Mouse (Mus musculus) neural tube, embryonic 11.5 days (tissue): ENCODE data around the gene Adam17. TPM values are rescaled to one million over a fixed set of nuclear protein-coding genes. Genes with fewer than 3 reads are reported as not detected.

Experiments
- ATAC-seq: fragments of 200-750 bp; cut with Nextera tagmentation; 2 replicates; pipeline ENCODE4 v1.8.0; 2017; ENCODE audit warnings: moderate number of reproducible peaks, mild to moderate bottlenecking, moderate TSS enrichment, moderate library complexity; ENCODE audit not compliant: insufficient read depth, low FRiP score, low TSS enrichment
- DNase-seq: peaks from one replicate; pipeline ENCODE4 v3.0.0-alpha.2; 2015; ENCODE audit warnings: low spot score
- H3K27ac ChIP-seq: fragments of 300-500 bp; sonication (generic); 2 replicates; pipeline ENCODE4 v1.5.1; 2014; ENCODE audit warnings: low read depth, mild to moderate bottlenecking, low read length
- H3K27me3 ChIP-seq: fragments of 300-500 bp; sonication (generic); 2 replicates; pipeline ENCODE4 v1.6.1; 2014; ENCODE audit warnings: mild to moderate bottlenecking, low read length, mixed read lengths; ENCODE audit not compliant: control insufficient read depth, insufficient read depth
- H3K36me3 ChIP-seq: fragments of 300-500 bp; sonication (generic); 2 replicates; pipeline ENCODE4 v1.6.1; 2014; ENCODE audit warnings: mild to moderate bottlenecking, low read length, moderate library complexity, mixed read lengths; ENCODE audit not compliant: control insufficient read depth, insufficient read depth
- H3K4me1 ChIP-seq: fragments of 300-500 bp; sonication (generic); 2 replicates; pipeline ENCODE4 v1.6.1; 2014; ENCODE audit warnings: low read length, mixed read lengths; ENCODE audit not compliant: control insufficient read depth, insufficient read depth
- H3K4me2 ChIP-seq: fragments of 300-500 bp; sonication (generic); 2 replicates; pipeline ENCODE4 v1.6.1; 2014; ENCODE audit warnings: low read depth, mild to moderate bottlenecking, moderate library complexity
- H3K4me3 ChIP-seq: fragments of 300-500 bp; sonication (generic); 2 replicates; pipeline ENCODE4 v1.5.1; 2014; ENCODE audit warnings: low read depth, low read length
- H3K9ac ChIP-seq: fragments of 300-500 bp; sonication (generic); 2 replicates; pipeline ENCODE4 v1.6.1; 2014; ENCODE audit warnings: mild to moderate bottlenecking, low read length
- H3K9me3 ChIP-seq: fragments of 300-500 bp; sonication (generic); 2 replicates; pipeline ENCODE4 v1.6.1; 2016; ENCODE audit warnings: low read length; ENCODE audit not compliant: control insufficient read depth
- WGBS: fragments of 180-500 bp; shearing (Covaris S2); extraction: QIAGEN DNeasy Blood & Tissue Kit; methylation state at CpG from one replicate; pipeline ENCODE4 v1.1.7; 2014; 5-methylcytosine and 5-hydroxymethylcytosine counted together
- polyA plus RNA-seq: library from polyadenylated mRNA; unstranded; fragments of >200 nt; fragmentation: Nextera tagmentation; extraction: Ambion mirVana; gene quantifications from 2 replicates; pipeline ENCODE4 v1.2.1, GENCODE M21; 2014

The Adam17 gene
- polyA plus RNA-seq, 1 experiment from 2014 or later: 37.0 TPM

GRCm38 (mm10) chr12:21324101-21324500 lies 49.3 kb downstream of the Adam17 start:
- 55% methylated on average over 5 of the region's 5 CpGs for WGBS
- H3K36me3 ChIP-seq: peaks cover 4% of the 10 kb centered on the region
- H3K27ac ChIP-seq: no peak overlapping the region
- H3K27me3 ChIP-seq: no peaks in the 10 kb centered on the region
- no peak overlapping the region for H3K9ac ChIP-seq
- no peak overlapping the region for H3K4me2 ChIP-seq
- DNase-seq (no peak), ATAC-seq (no peak)
- H3K9me3 ChIP-seq: no peaks in the 10 kb centered on the region
- H3K4me3 ChIP-seq: no peak overlapping the region
- H3K4me1 ChIP-seq: no peaks in the 10 kb centered on the region

- H3K4me3 ChIP-seq: no peak overlapping the region
- H3K4me1 ChIP-seq: no peaks in the 10 kb centered on the region
- no peaks in the 10 kb centered on the region for H3K27me3 ChIP-seq
- no peak for DNase-seq
- 91% methylated on average over 9 of the region's 9 CpGs for WGBS
- peaks cover 4% of the 10 kb centered on the region for H3K36me3 ChIP-seq
- H3K9me3 ChIP-seq: no peaks in the 10 kb centered on the region
- no peak for ATAC-seq
- no peak overlapping the region for H3K27ac ChIP-seq
- no peak overlapping the region for H3K9ac ChIP-seq
- H3K4me2 ChIP-seq: no peak overlapping the region
These were observed 50.6 kb downstream of the Adam17 start for GRCm38 (mm10) chr12:21322856-21323255.

GRCm38 (mm10) chr12:21322296-21322695 lies 51.1 kb downstream of the Adam17 start:
- ATAC-seq (no peak), DNase-seq (no peak)
- 89% methylated on average over 4 of the region's 4 CpGs for WGBS
- Histone ChIP-seq H3K27ac (no peak overlapping the region), H3K4me3 (no peak overlapping the region), H3K4me1 (no peaks in the 10 kb centered on the region), H3K36me3 (peaks cover 4% of the 10 kb centered on the region), H3K9me3 (no peaks in the 10 kb centered on the region), H3K9ac (no peak overlapping the region), H3K4me2 (no peak overlapping the region), H3K27me3 (no peaks in the 10 kb centered on the region)

- ATAC-seq: no peak
- no peak overlapping the region for H3K9ac ChIP-seq
- no peaks in the 10 kb centered on the region for H3K9me3 ChIP-seq
- no peak for DNase-seq
- H3K4me3 ChIP-seq: no peak overlapping the region
- H3K4me1 ChIP-seq: 0 out of 2 replicates have a peak, but pooled peaks cover 4% of the 10 kb centered on the region
- WGBS: 87% methylated on average over 9 of the region's 9 CpGs
- no peaks in the 10 kb centered on the region; the same call in 1 of the 2 replicates for H3K36me3 ChIP-seq
- H3K27ac ChIP-seq: no peak overlapping the region
- no peaks in the 10 kb centered on the region for H3K27me3 ChIP-seq
- no peak overlapping the region for H3K4me2 ChIP-seq
These were observed 52.3 kb downstream of the Adam17 start for GRCm38 (mm10) chr12:21321170-21321569.

- H3K9ac ChIP-seq: no peak overlapping the region
- H3K36me3 ChIP-seq: no peaks in the 10 kb centered on the region; the same call in 1 of the 2 replicates
- H3K4me2 ChIP-seq: no peak overlapping the region
- H3K4me3 ChIP-seq: no peak overlapping the region
- H3K27ac ChIP-seq: no peak overlapping the region
- no peak for DNase-seq
- H3K4me1 ChIP-seq: 0 out of 2 replicates have a peak, but pooled peaks cover 4% of the 10 kb centered on the region
- no peaks in the 10 kb centered on the region for H3K9me3 ChIP-seq
- no peaks in the 10 kb centered on the region for H3K27me3 ChIP-seq
- 92% methylated on average over 4 of the region's 4 CpGs for WGBS
- ATAC-seq: no peak
These were observed 53.1 kb downstream of the Adam17 start for GRCm38 (mm10) chr12:21320317-21320716.

- Histone ChIP-seq H3K27ac (no peak overlapping the region), H3K36me3 (peaks cover 2% of the 10 kb centered on the region; the same call in 1 of the 2 replicates), H3K4me1 (0 out of 2 replicates have a peak, but pooled peaks cover 4% of the 10 kb centered on the region), H3K27me3 (no peaks in the 10 kb centered on the region), H3K4me2 (no peak overlapping the region), H3K9ac (no peak overlapping the region), H3K4me3 (no peak overlapping the region), H3K9me3 (no peaks in the 10 kb centered on the region)
- ATAC-seq (no peak), DNase-seq (peak; percentile 58)
- 76% methylated on average over 12 of the region's 12 CpGs for WGBS
These were observed 55.1 kb downstream of the Adam17 start for GRCm38 (mm10) chr12:21318143-21318895.

GRCm38 (mm10) chr12:21316869-21317265 lies 56.6 kb downstream of the Adam17 start:
- H3K27ac ChIP-seq: no peak overlapping the region
- H3K4me3 ChIP-seq: peak overlapping the region; percentile 70
- no peaks in the 10 kb centered on the region for H3K27me3 ChIP-seq
- DNase-seq: no peak
- no peaks in the 10 kb centered on the region for H3K9me3 ChIP-seq
- no peak for ATAC-seq
- H3K9ac ChIP-seq: peak overlapping the region; percentile 83
- 46% methylated on average over 7 of the region's 7 CpGs for WGBS
- 0 out of 2 replicates have a peak, but pooled peaks cover 2% of the 10 kb centered on the region for H3K36me3 ChIP-seq
- H3K4me2 ChIP-seq: peak overlapping the region; percentile 62
- H3K4me1 ChIP-seq: 0 out of 2 replicates have a peak, but pooled peaks cover 4% of the 10 kb centered on the region

- H3K4me1 ChIP-seq: 0 out of 2 replicates have a peak, but pooled peaks cover 4% of the 10 kb centered on the region
- ATAC-seq: peak; percentile 89
- H3K27me3 ChIP-seq: no peaks in the 10 kb centered on the region
- peaks cover 4% of the 10 kb centered on the region; the same call in 1 of the 2 replicates for H3K36me3 ChIP-seq
- H3K9ac ChIP-seq: peak within 1 kb of the TSS; percentile 83
- H3K4me3 ChIP-seq: peak within 1 kb of the TSS; percentile 70
- peak within 1 kb of the TSS; percentile 62 for H3K4me2 ChIP-seq
- peak; percentile 86 for DNase-seq
- no peak within 1 kb of the TSS for H3K27ac ChIP-seq
- H3K9me3 ChIP-seq: no peaks in the 10 kb centered on the region
- WGBS: 3% methylated on average over 54 of the region's 59 CpGs
These were observed 57.2 kb downstream of the Adam17 start, which contains the start of gene Iah1 for GRCm38 (mm10) chr12:21315923-21316868. Gene Iah1 (plus strand): TSS chr12:21316389.
